In genomic region chr8:125568851-125569532, GRCm38 (mm10) we compare ENCODE assay signal across 8 mouse cellular contexts. TPM values are rescaled to one million over a fixed set of nuclear protein-coding genes. Genes with fewer than 3 reads are reported as not detected.
DNase-seq lines count a peak whose midpoint lies in the region; ATAC-seq and TF ChIP-seq lines count a peak whose summit lies in the region.

No protein-coding gene starts in this region.

- H3K4me2 ChIP-seq in embryonic facial prominence, embryonic 11.5 days (ENCODE audit: low read depth, low read length), result peak overlapping the region; percentile 93
- H3K4me2 ChIP-seq in heart, embryonic 13.5 days, result peak overlapping the region; percentile 96
- H3K4me2 ChIP-seq in kidney, embryonic 16.5 days (replicated peaks; ENCODE audit: low read depth, low read length), result peak overlapping the region; percentile 91
- H3K4me2 ChIP-seq in liver, embryonic 14.5 days (ENCODE audit: low read depth), result peak overlapping the region; percentile 77

- H3K27me3 ChIP-seq in embryonic facial prominence, embryonic 11.5 days (ENCODE audit: control insufficient read depth, insufficient read depth, low read length), result 0 out of 2 replicates have a peak, but pooled peaks cover 3% of the 10 kb centered on the region
- no peaks in the 10 kb centered on the region for H3K27me3 ChIP-seq in heart, embryonic 13.5 days (replicated peaks)
- no peaks in the 10 kb centered on the region for H3K27me3 ChIP-seq in kidney, embryonic 16.5 days (ENCODE audit: insufficient read depth, low read length)
- peaks cover 24% of the 10 kb centered on the region for H3K27me3 ChIP-seq in liver, embryonic 14.5 days (ENCODE audit: control insufficient read depth, insufficient read depth, low read length)

- H3K9ac ChIP-seq in embryonic facial prominence, embryonic 11.5 days (replicated peaks; ENCODE audit: low read length), result peak overlapping the region; percentile 78
- H3K9ac ChIP-seq in heart, embryonic 13.5 days, result peak overlapping the region; percentile 95
- H3K9ac ChIP-seq in kidney, embryonic 16.5 days (replicated peaks; ENCODE audit: low read length), result peak overlapping the region; percentile 71
- no peak overlapping the region for H3K9ac ChIP-seq in liver, embryonic 14.5 days (replicated peaks)

- under 1% methylated on average over 39 of the region's 39 CpGs for WGBS in embryonic facial prominence, embryonic 11.5 days
- under 1% methylated on average over 39 of the region's 39 CpGs for WGBS in heart, embryonic 13.5 days
- under 1% methylated on average over 39 of the region's 39 CpGs for WGBS in kidney, embryonic 16.5 days
- under 1% methylated on average over 39 of the region's 39 CpGs for WGBS in liver, embryonic 14.5 days (ENCODE audit: insufficient replicate concordance)

- H3K36me3 ChIP-seq in embryonic facial prominence, embryonic 11.5 days (replicated peaks; ENCODE audit: control insufficient read depth, insufficient read depth, low read depth, low read length), result no peaks in the 10 kb centered on the region
- H3K36me3 ChIP-seq in heart, embryonic 13.5 days, result no peaks in the 10 kb centered on the region
- no peaks in the 10 kb centered on the region for H3K36me3 ChIP-seq in kidney, embryonic 16.5 days (ENCODE audit: insufficient read depth, low read length)
- H3K36me3 ChIP-seq in liver, embryonic 14.5 days (replicated peaks; ENCODE audit: control insufficient read depth, insufficient read depth, low read depth), result no peaks in the 10 kb centered on the region

- no peak overlapping the region for H3K27ac ChIP-seq in embryonic facial prominence, embryonic 11.5 days (replicated peaks; ENCODE audit: low read depth, low read length)
- H3K27ac ChIP-seq in heart, embryonic 13.5 days (replicated peaks), result peak overlapping the region; percentile 78
- peak overlapping the region; percentile 69 for H3K27ac ChIP-seq in kidney, embryonic 16.5 days (ENCODE audit: low read length)
- no peak overlapping the region for H3K27ac ChIP-seq in liver, embryonic 14.5 days

- H3K4me3 ChIP-seq in embryonic facial prominence, embryonic 11.5 days (ENCODE audit: low read depth, low read length), result peak overlapping the region; percentile 83
- H3K4me3 ChIP-seq in heart, embryonic 13.5 days, result peak overlapping the region; percentile 88
- peak overlapping the region; percentile 65 for H3K4me3 ChIP-seq in kidney, embryonic 16.5 days (ENCODE audit: low read length)
- peak overlapping the region; percentile 57 to 61 for H3K4me3 ChIP-seq in liver, embryonic 14.5 days (ENCODE audit: insufficient read depth in 1 of 2, low read depth in 2 of 2, low read length in 2 of 2)

- no peak for TF ChIP-seq EP300 in liver, embryonic 14.5 days (IDR thresholded peaks at IDR 0.05; ENCODE audit: low read depth)

- no peak for ATAC-seq in embryonic facial prominence, embryonic 11.5 days (replicated peaks; ENCODE audit: insufficient number of reproducible peaks, low FRiP score, low TSS enrichment, low read depth)
- no peak for ATAC-seq in heart, embryonic 13.5 days (ENCODE audit: extremely low read depth, insufficient number of reproducible peaks, low FRiP score, low TSS enrichment)
- ATAC-seq in kidney, embryonic 16.5 days (ENCODE audit: low FRiP score, low TSS enrichment), result 0 out of 2 replicates have a peak, but pooled peaks have one; percentile 1
- ATAC-seq in liver, embryonic 14.5 days (ENCODE audit: insufficient read depth), result no peak

- no peaks in the 10 kb centered on the region for H3K9me3 ChIP-seq in embryonic facial prominence, embryonic 11.5 days (replicated peaks; ENCODE audit: control insufficient read depth, low read length)
- no peaks in the 10 kb centered on the region for H3K9me3 ChIP-seq in heart, embryonic 13.5 days
- H3K9me3 ChIP-seq in kidney, embryonic 16.5 days (ENCODE audit: low read length), result 0 out of 2 replicates have a peak, but pooled peaks cover 4% of the 10 kb centered on the region
- no peaks in the 10 kb centered on the region for H3K9me3 ChIP-seq in liver, embryonic 14.5 days (ENCODE audit: control insufficient read depth, low read length)

- TF ChIP-seq CTCF in liver, embryonic 14.5 days (IDR thresholded peaks at IDR 0.05; ENCODE audit: low read depth), result peak; percentile 13; the same call in 1 of the 2 replicates

- DNase-seq in B cell, adult 2 months, result peak; percentile 56 to 65
- DNase-seq in ZHBTc4 (ENCODE audit: low read depth, low spot score), result peak; percentile 70
- DNase-seq in embryonic facial prominence, embryonic 11.5 days (ENCODE audit: low spot score), result peak; percentile 83
- no peak for DNase-seq in liver, embryonic 14.5 days (ENCODE audit: low read depth in 3 of 3, low spot score in 3 of 3)
- peak; percentile 31 to 41 for DNase-seq in natural killer cell, adult 2 months (ENCODE audit: low spot score in 2 of 2)
- peak; percentile 38 for DNase-seq in thymus, postnatal 25 days

- H3K4me1 ChIP-seq in embryonic facial prominence, embryonic 11.5 days (ENCODE audit: control insufficient read depth, insufficient read depth, low read length), result peaks cover 7% of the 10 kb centered on the region
- peaks cover 52% of the 10 kb centered on the region for H3K4me1 ChIP-seq in heart, embryonic 13.5 days
- H3K4me1 ChIP-seq in kidney, embryonic 16.5 days (ENCODE audit: insufficient read depth, low read length), result peaks cover 24% of the 10 kb centered on the region
- 0 out of 4 replicates have a peak, but pooled peaks cover 0 to 3% of the 10 kb centered on the region in 2 experiments for H3K4me1 ChIP-seq in liver, embryonic 14.5 days (replicated peaks; ENCODE audit: control insufficient read depth in 2 of 2, insufficient read depth in 2 of 2, low read length in 1 of 2)

RNA-seq across cellular contexts. Expression of gene Sipa1l2, which starts 0.6 kb away (rescaled TPM):
- polyA plus RNA-seq in embryonic facial prominence, embryonic 11.5 days (2014; fragmentation: Nextera tagmentation; extraction: Ambion mirVana), result 9.4 and 9.6 TPM in 2 replicates
- 19.7 and 20.2 TPM in 2 replicates for polyA plus RNA-seq in heart, embryonic 13.5 days (2015; fragmentation: Nextera tagmentation; extraction: Ambion mirVana)
- 18.1 and 18.3 TPM in 2 replicates for polyA plus RNA-seq in kidney, embryonic 16.5 days (2015; fragmentation: Nextera tagmentation; extraction: Ambion mirVana)
- polyA plus RNA-seq in liver, embryonic 14.5 days (2012; rRNA removed), result 0.64 and 0.69 TPM in 2 replicates
- polyA plus RNA-seq in liver, embryonic 14.5 days (2014; fragmentation: Nextera tagmentation; extraction: Ambion mirVana), result 0.39 and 0.47 TPM in 2 replicates

Comparison
In these comparisons a context has a peak if more than half of its experiments do, and no peak if none do; other contexts are left out.
1. DNase-seq: peak in B cell, adult 2 months (2 of 2), ZHBTc4 (single experiment), embryonic facial prominence, embryonic 11.5 days (single experiment), natural killer cell, adult 2 months (2 of 2) and thymus, postnatal 25 days (single experiment); none in liver, embryonic 14.5 days (0 of 3).
2. H3K27ac ChIP-seq: peak in heart, embryonic 13.5 days (single experiment) and kidney, embryonic 16.5 days (single experiment); none in embryonic facial prominence, embryonic 11.5 days (single experiment) and liver, embryonic 14.5 days (single experiment).
3. Peak in every context shown above with its lines, with median percentiles within 50 percentile points of each other: H3K4me2 ChIP-seq and H3K4me3 ChIP-seq.